Mouse (Mus musculus): ENCODE results near the gene Ino80b. TPM values are rescaled to one million over a fixed set of nuclear protein-coding genes. Genes with fewer than 3 reads are reported as not detected.

Ino80b gene
- 28.5 TPM for total RNA-seq (2023)

GRCm38 (mm10) chr6:83125331-83125730 lies at the start of gene Ino80b:
TSS of gene Ino80b (minus strand) at chr6:83125431.

GRCm38 (mm10) chr6:83165607-83166242 lies 40.5 kb upstream of the Ino80b start, which contains the start of gene Dctn1:
TSS of gene Dctn1 (plus strand) at chr6:83165920.

GRCm38 (mm10) chr6:83156259-83156684 lies 31.0 kb upstream of the Ino80b start, which contains the start of the genes Wdr54 and 1700003E16Rik:
TSS of gene Wdr54 (minus strand) at chr6:83156397.
TSS of gene 1700003E16Rik (plus strand) at chr6:83156404.

GRCm38 (mm10) chr6:83134951-83135513 lies 9.8 kb upstream of the Ino80b start, which contains the start of gene Rtkn:
TSS of gene Rtkn (plus strand) at chr6:83135463.

GRCm38 (mm10) chr6:83120930-83121862 lies 4.0 kb downstream of the Ino80b start, which contains the start of gene Wbp1:
TSS of gene Wbp1 (minus strand) at chr6:83121559.

GRCm38 (mm10) chr6:83115011-83115671 lies 10.1 kb downstream of the Ino80b start, which contains the start of gene Mogs:
TSS of gene Mogs (plus strand) at chr6:83115496.

GRCm38 (mm10) chr6:83108762-83109668 lies 16.2 kb downstream of the Ino80b start, which contains the start of gene Mrpl53:
TSS of gene Mrpl53 (plus strand) at chr6:83109040.

GRCm38 (mm10) chr6:83101316-83101687 lies 23.9 kb downstream of the Ino80b start, which contains the start of the genes Ccdc142 and Gm42688:
TSS of gene Ccdc142 (plus strand) at chr6:83101601.
TSS of gene Gm42688 (plus strand) at chr6:83101617.

GRCm38 (mm10) chr6:83086121-83087035 lies 38.9 kb downstream of the Ino80b start, which contains the start of gene Lbx2:
TSS of gene Lbx2 (plus strand) at chr6:83086367.

GRCm38 (mm10) chr6:83077630-83078323 lies 47.5 kb downstream of the Ino80b start, which contains the start of gene Pcgf1:
TSS of gene Pcgf1 (plus strand) at chr6:83077869.

Other genes starting within 250 kb of the Ino80b start
- gene Sema4f, start 185.7 kb downstream of the Ino80b start, total RNA-seq (2023): 21.0 TPM
- gene M1ap, start 178.5 kb downstream of the Ino80b start, total RNA-seq (2023): not detected
- gene Dok1, start 92.0 kb downstream of the Ino80b start, total RNA-seq (2023): 15.5 TPM
- 1.2 TPM for gene Loxl3, start 91.3 kb downstream of the Ino80b start, total RNA-seq (2023)
- gene Aup1, start 70.9 kb downstream of the Ino80b start, total RNA-seq (2023): 383 TPM
- gene Htra2, start 70.2 kb downstream of the Ino80b start, total RNA-seq (2023): 34.5 TPM
- gene Dqx1, start 67.6 kb downstream of the Ino80b start, total RNA-seq (2023): 15.3 TPM
- not detected for gene Tlx2, start 55.1 kb downstream of the Ino80b start, total RNA-seq (2023)
- 28.6 TPM for gene Pcgf1, start 47.6 kb downstream of the Ino80b start, total RNA-seq (2023)
- gene Lbx2, start 39.1 kb downstream of the Ino80b start, total RNA-seq (2023): not detected
- 12.8 TPM for gene Ccdc142, start 23.8 kb downstream of the Ino80b start, total RNA-seq (2023)
- gene Gm42688, start 23.8 kb downstream of the Ino80b start, total RNA-seq (2023): 8.3 TPM
- gene Mrpl53, start 16.4 kb downstream of the Ino80b start, total RNA-seq (2023): 28.2 TPM
- 34.1 TPM for gene Mogs, start 9.9 kb downstream of the Ino80b start, total RNA-seq (2023)
- 41.6 TPM for gene Wbp1, start 3.9 kb downstream of the Ino80b start, total RNA-seq (2023)
- not detected for gene Rtkn, start 10.0 kb upstream of the Ino80b start, total RNA-seq (2023)
- 0.53 TPM for gene Wdr54, start 31.0 kb upstream of the Ino80b start, total RNA-seq (2023)
- not detected for gene 1700003E16Rik, start 31.0 kb upstream of the Ino80b start, total RNA-seq (2023)
- 127 TPM for gene Dctn1, start 40.5 kb upstream of the Ino80b start, total RNA-seq (2023)
- gene Slc4a5, start 94.4 kb upstream of the Ino80b start, total RNA-seq (2023): not detected
- 48.9 TPM for gene Mthfd2, start 200.5 kb upstream of the Ino80b start, total RNA-seq (2023)
- gene Mob1a, start 200.6 kb upstream of the Ino80b start, total RNA-seq (2023): 97.1 TPM
- gene Bola3, start 223.7 kb upstream of the Ino80b start, total RNA-seq (2023): 28.4 TPM